Comparison of ENCODE assay signal across 8 mouse cellular contexts in the genomic region with DNA sequence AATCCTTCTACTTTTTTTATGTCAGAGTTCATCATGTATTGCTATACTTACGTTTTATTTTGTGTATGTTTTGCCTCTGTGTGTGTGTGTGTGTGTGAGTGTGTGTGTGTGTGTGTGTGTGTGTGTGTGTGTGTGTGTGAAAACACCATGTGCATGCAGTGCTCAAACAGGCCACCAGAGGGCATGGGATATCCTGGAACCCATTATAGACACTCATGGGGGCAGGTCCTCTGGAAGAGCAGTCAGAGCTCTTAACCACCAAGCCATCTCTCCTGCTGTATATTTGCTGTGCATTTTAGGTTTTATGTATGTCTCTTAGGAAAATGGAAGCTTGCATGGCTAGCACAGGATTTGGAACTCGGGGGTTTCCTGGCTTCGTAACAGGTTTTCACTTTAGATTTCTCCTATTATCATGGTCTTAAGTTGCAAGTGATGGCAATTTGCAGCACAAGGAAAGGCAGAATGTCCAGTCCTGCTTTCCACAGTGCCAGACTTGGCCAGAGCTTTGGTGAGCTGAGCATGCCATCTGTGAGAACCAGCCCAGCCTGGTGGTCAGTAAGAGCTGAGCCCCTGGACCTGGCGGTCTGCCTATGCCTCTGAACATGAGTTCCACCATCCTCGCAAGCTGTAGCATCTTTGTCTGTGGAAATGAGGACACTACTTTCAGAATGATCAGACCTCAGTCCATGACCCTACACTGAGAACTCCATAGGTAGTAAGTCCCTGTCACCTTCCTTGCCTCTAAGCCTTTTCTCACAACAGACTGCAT.
DNase-seq lines count a peak whose midpoint lies in the region; ATAC-seq and TF ChIP-seq lines count a peak whose summit lies in the region.
"Had no signal": no experiment of that assay in that cellular context is flagged by ENCODE, and none has a peak within 500 bp of the region (broad histone marks: within the 10 kb centered on the region; RNA-seq: fewer than 3 reads in every experiment).

No protein-coding gene starts in this region.

- H3K36me3 ChIP-seq in ES-E14 (ENCODE audit: control insufficient read depth, insufficient read depth, low read length, poor library complexity, severe bottlenecking): no peaks in the 10 kb centered on the region
- no peaks in the 10 kb centered on the region for H3K36me3 ChIP-seq in forebrain, embryonic 14.5 days (ENCODE audit: control insufficient read depth, insufficient read depth, low read length)
- H3K36me3 ChIP-seq: forebrain, embryonic 10.5 days had no signal

- no peaks in the 10 kb centered on the region for H3K9me3 ChIP-seq in ES-E14 (ENCODE audit: control insufficient read depth, insufficient read depth, low read depth, low read length)
- H3K9me3 ChIP-seq in forebrain, embryonic 14.5 days (replicated peaks; ENCODE audit: control insufficient read depth, low read length): no peaks in the 10 kb centered on the region

- no peaks in the 10 kb centered on the region for H3K4me1 ChIP-seq in ES-E14 (ENCODE audit: control insufficient read depth in 2 of 2, insufficient read depth in 2 of 2, low read length in 2 of 2, poor library complexity in 1 of 2)
- H3K4me1 ChIP-seq in forebrain, embryonic 14.5 days (ENCODE audit: control insufficient read depth, insufficient read depth, low read length): peaks cover 3% of the 10 kb centered on the region; the same call in 1 of the 2 replicates

- intact Hi-C loops in left cerebral cortex, adult 2 months (cut with DNase I): loop anchor here (5.0 kb wide), 1 partner anchor 107 kb away; no protein-coding TSS in a partner anchor
- intact Hi-C loops in left cerebral cortex, postnatal 25 days (cut with DNase I): no loop called here

- no peak overlapping the region for H3K27ac ChIP-seq in left cerebral cortex, adult 2 months
- no peak overlapping the region for H3K27ac ChIP-seq in ES-E14 (ENCODE audit: insufficient read depth, low read depth, low read length, poor library complexity, severe bottlenecking)
- no peak overlapping the region for H3K27ac ChIP-seq in forebrain, embryonic 14.5 days (ENCODE audit: low read depth, low read length)

- H3K9ac ChIP-seq in ES-E14 (ENCODE audit: insufficient read depth, low read depth, low read length, poor library complexity, severe bottlenecking): no peak overlapping the region
- H3K9ac ChIP-seq in forebrain, embryonic 14.5 days (ENCODE audit: low read length): no peak overlapping the region

- no peaks in the 10 kb centered on the region for H3K27me3 ChIP-seq in forebrain, embryonic 14.5 days (replicated peaks; ENCODE audit: control insufficient read depth, insufficient read depth, low read length)

- DNase-seq in left cerebral cortex, adult 2 months (ENCODE audit: extremely low spot score in 1 of 2, low spot score in 2 of 2): no peak
- no peak for DNase-seq in left cerebral cortex, postnatal 25 days (ENCODE audit: low spot score in 2 of 2)
- DNase-seq in CD8-positive naive resting alpha-beta T cell, adult 2 months (ENCODE audit: low read depth in 2 of 2, low spot score in 2 of 2): peak; percentile 15 to 24
- peak; percentile 37 for DNase-seq in ES-E14 (ENCODE audit: low read depth, low spot score)
- no peak for DNase-seq in urinary bladder, postnatal 25 days (ENCODE audit: low spot score)
- DNase-seq in forebrain, embryonic 14.5 days (ENCODE audit: low spot score): no peak

- TF ChIP-seq CTCF in left cerebral cortex, adult 2 months (IDR thresholded peaks at IDR 0.05): peak; percentile 18

- H3K4me3 ChIP-seq in left cerebral cortex, adult 2 months: no peak overlapping the region
- H3K4me3 ChIP-seq in ES-E14 (ENCODE audit: insufficient read depth in 1 of 2, low read depth in 1 of 2, low read length in 2 of 2, poor library complexity in 1 of 2, severe bottlenecking in 1 of 2): no peak overlapping the region
- H3K4me3 ChIP-seq in forebrain, embryonic 14.5 days (ENCODE audit: low read depth, low read length): no peak overlapping the region
- H3K4me3 ChIP-seq: forebrain, embryonic 10.5 days had no signal

- in situ Hi-C loops in ES-E14 (cut with MboI; ENCODE audit: low sequenced_read_pairs in 2 of 2, unreplicated experiment in 2 of 2): no loop called here

- ATAC-seq in megakaryocyte, adult 5-6 weeks (ENCODE audit: poor library complexity, severe bottlenecking): 0 out of 2 replicates have a peak, but pooled peaks have one; percentile 38
- ATAC-seq in forebrain, embryonic 14.5 days: no peak

- WGBS in forebrain, embryonic 14.5 days: 98% methylated on average over 5 of the region's 5 CpGs

- H3K4me2 ChIP-seq in forebrain, embryonic 14.5 days (ENCODE audit: low read length): no peak overlapping the region

TF ChIP-seq in ES-E14, 5 proteins besides CTCF, POLR2A, EP300 and RAD21:
- TF ChIP-seq CHD2 (IDR thresholded peaks at IDR 0.05; ENCODE audit: low read depth, low read length) (no peak), MAFK (IDR thresholded peaks at IDR 0.05; ENCODE audit: insufficient read depth, low read depth, low read length) (no peak), ZNF384 (IDR thresholded peaks at IDR 0.05; ENCODE audit: low read depth, low read length) (no peak), HCFC1 (IDR thresholded peaks at IDR 0.05; ENCODE audit: borderline replicate concordance, insufficient read depth, low read length) (no peak), ZC3H11A (IDR thresholded peaks at IDR 0.05; ENCODE audit: borderline replicate concordance, low read depth, low read length) (no peak)

Comparison
In these comparisons a context has a peak if more than half of its experiments do, and no peak if none do; other contexts are left out.
1. DNase-seq: peak in CD8-positive naive resting alpha-beta T cell, adult 2 months (2 of 2) and ES-E14 (single experiment); none in left cerebral cortex, adult 2 months (0 of 2), left cerebral cortex, postnatal 25 days (0 of 2), urinary bladder, postnatal 25 days (single experiment) and forebrain, embryonic 14.5 days (single experiment).